Mouse (Mus musculus) cerebellum, adult 8-10 months (tissue): ENCODE measurements around the gene Pnmal1.

Source experiments
- DNase-seq: peaks from one replicate; pipeline ENCODE4 v3.0.0; 2022

The Pnmal1 gene

DNA sequence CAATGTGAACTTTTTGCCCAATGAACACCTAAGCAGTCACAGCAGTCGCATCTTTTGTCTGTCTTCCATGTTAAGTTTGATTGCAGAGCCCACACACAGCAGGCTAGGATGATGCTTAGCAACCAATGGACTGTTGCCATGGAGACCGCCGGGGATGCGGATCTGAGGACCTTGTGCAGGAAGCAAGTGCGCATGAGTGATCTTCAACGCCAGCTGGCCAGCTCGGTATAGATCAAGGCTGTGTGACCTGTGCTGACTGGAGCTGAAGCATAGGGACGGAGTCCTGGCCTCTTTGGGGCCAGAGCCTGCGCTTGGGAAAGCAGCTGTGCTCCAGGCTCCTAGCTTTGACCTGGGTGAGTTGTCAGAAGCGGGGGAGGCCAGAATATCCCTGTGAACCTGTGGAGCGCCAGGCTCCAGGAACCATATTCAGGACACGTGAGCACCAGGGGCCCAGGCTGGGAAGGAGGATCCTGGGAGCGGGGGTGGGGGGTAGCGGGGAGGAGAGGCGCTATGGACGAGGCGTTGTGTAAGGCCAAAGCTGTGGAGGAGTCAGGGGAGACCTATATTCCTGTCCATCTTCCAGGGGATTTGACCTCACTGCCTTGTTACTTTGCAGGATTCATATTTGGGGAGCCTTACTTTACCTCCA is at the start of gene Pnmal1:
Gene Pnmal1, plus strand, starts transcription at position 141 of the 649 bp plus-strand sequence.
- peak; percentile 82 for DNase-seq

DNA sequence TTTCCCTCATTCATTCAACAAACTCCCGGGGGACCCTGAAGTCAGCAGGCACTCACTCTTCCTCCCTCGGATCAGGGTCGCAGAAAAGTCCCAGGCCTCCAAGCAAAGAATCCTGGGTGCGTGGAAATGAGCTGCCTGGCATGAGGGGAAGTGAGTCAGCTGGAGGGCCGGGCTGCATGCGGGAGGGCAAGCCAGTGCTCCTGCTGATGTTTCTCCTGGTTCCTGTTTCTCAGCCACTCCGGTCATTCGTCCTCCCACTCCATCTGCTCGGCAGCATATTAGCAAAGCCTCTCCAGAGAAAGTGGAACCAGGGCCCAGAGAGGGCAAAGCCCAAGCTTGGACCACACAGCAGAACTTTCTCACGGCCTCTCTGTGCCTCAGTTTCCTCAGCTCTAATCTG is 49.6 kb upstream of the Pnmal1 start:
- no peak for DNase-seq

DNA sequence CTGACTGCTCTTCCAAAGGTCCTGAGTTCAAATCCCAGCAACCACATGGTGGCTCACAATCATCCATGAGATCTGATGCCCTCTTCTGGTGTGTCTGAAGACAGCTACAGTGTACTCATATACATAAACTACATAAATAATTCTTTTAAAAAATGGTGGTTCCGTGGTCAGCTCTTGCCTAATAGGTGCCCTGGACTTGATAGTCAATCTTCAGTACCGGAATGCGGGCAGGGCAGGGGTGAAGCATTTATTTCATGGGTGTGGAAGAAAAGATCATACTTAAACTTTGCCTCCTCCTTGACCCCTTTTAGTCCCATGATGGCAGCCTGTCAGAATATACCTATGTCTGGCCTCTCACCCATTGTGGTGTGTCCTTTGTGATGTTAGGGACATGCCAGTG is 47.6 kb upstream of the Pnmal1 start:
- DNase-seq: no peak

DNA sequence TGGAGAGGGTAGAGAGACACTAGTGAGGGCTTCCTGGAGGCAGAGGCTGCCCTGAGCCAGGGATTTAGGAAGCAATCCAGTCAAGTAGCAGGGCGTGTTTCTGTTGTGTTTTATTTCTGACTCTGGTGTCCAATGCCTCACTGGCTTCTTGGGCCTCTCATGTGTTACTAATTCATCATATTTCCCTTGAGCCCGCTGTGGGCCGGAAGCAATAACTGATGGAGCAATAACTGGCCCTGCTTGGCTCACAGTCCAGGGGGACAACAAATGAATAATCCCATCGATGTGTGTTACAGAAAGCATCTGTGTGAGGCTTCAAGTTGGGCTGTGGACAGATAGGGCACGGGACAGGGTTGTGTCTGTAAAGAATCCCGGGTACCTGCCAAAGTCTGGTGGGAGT is 47.1 kb upstream of the Pnmal1 start:
- DNase-seq: no peak

DNA sequence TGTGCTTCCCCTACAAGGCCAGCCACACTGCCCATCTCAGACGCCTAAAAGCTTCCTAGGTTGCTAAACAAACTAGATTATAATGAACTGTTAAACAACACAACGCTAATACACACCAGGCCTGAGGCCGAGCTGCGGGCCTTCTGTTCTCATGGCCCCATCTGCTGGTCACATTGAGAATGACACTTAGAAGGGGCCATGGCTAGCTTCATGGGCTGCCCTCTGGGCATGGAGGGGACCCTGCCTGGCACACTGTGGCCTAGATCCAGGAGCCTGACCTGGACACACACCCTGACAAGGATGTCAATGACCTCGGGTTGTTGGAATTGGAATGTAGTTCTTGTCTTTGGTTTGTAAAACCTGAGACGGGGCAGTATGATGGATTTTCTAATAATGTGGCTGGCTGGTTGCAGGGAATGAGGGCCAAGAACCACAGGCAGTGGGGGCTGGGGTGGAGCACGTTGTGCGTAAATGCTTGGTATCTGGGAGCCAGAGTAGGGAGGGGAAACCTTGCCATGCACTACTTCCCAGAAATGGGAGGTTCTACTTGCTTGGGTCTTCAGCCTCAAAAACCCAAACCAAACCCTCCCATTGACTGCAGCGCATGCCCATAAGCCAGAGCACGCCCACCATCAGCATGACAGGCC is 45.5 kb upstream of the Pnmal1 start:
- peak; percentile 80 for DNase-seq

DNA sequence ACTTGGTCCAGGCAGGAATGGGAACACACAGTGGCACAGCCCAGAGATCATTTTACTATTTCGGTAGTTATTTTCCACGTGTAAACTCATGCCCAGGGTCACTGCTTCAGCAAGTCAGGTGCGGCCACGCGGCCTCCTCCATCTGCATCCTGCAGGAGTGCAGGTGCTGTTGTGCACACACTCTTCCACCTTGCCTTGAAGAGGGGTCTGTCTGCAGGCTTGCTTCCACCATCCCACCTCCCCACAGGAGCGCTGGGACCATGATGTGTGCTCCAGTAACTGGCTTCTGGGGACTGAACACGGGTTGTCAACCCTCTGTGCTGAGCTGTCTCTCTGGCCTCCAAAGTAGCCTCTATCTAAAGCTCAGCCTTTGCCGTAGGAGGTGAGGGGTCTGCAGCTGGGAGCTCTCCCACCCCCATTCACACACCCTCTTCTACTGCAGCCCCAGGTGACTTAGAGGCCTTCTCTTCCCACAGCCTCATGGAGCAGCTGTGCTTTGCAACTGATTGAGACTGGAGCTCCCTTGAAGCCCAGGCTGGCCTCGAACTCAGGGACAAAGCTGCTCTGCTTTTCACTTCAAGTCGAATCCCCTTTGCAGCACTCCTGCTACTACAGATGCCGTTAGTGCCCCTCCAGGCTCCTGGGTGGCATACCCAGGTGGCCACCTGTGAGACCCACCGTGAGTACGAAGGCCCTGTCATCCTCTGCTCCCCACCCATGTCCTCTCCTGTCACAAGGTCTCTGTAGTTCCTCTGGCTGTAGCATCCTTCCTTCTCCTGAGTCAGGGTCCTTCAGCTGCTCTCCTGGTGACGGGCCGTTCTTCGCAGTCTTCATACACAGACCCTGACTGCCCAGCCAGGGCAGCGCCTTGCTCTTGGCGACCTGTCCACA is 44.8 kb upstream of the Pnmal1 start:
- no peak for DNase-seq

DNA sequence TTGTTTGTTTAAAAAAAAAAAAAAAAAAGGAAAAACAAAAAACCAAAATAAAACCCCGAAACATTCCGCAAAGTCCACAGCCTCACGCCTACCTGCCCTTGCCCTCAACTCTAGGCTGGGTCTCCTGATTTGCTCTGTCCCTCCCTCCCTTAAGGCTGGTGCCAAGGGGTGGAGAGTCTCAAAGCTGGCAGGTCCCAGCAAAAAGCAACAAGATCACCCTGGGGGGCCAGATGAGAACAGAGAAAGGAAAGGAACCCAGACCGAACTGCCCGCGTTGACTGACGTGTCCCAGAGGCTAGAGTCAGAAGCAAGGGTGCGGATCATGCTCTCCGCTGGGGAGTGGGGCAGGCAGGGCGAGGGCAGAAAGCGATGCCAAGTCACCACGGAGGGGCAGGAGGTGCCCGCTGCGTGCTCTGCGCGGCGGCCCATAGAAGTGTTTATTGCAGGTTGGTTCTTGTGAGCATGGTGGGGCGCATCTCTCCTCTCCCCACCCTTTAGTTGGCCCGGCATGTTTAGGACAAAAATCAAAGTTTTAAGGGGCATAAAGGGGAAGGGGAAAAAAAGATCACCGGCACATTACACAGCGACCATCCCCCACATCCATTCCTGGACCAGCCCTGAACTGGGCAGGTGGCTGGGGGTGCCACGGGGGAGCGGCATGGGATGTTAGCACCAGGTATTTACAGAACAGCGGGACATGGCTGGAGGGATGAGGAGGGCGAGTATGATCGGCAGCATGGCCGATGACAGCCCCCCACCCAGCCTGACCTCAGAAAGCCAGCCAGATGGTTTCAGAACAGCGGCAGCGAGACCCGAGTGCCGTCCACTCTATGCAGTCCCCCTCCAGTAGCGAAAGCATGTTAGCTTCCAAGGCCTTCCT is 43.8 kb upstream of the Pnmal1 start:
- DNase-seq: no peak

DNA sequence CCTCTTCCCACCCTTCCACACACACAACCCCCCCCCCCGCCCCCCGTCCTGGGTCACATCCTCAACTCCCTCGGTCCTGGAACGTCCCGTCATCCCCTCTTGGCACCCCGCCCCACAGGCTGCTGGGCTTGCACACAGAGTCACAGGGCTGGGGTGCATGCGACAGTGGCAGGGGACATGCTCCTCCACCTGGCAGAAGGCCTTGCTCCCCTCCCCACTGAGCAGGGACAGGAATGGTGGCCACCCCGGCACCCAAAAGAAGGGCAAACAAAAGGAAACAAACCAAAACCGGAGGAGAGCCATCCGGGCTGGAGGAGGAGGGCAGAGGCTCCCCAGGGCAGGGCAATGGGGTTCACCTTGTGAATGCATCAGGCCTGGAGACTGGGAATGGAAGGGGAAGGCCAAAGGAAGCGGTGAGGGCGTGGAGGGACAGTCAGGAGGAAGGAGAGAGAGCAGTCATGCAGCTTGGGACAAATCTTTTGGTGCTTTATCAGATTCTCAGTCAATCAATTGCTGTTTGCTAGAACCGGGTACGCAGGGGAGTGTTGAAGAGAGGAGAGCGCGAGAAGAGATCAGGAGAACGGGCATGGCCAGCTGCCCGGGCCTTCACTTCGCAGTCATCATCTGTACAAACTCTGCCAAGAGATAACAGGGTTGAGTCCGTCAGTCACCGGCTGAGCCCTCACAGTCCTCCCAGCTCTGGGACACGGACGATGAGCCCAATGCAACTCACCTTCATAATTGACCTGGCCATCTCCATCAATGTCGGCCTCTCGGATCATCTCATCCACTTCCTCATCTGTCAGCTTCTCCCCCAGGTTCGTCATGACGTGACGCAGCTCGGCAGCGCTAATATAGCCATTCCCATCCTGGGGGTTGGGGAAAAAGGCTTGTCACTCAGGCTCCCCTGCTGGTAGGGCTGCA is 42.9 kb upstream of the Pnmal1 start:
- peak; percentile 54 for DNase-seq

DNA sequence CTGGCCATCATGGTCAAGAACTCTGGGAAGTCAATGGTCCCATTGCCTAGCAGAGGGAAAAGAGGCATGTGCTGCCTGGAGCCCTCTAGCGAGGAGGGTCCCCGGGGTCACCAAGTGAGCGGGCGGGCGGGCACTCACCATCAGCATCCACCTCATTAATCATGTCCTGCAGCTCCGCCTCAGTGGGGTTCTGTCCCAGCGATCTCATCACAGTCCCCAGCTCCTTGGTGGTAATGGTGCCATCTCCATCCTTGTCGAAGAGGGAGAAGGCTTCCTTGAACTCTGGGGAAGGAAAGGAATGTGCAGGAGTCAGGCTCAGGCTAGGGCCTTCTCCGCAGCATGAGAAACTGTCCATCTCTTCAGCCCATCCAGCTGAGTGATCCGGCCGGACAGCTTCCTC is 42.0 kb upstream of the Pnmal1 start:
- no peak for DNase-seq

DNA sequence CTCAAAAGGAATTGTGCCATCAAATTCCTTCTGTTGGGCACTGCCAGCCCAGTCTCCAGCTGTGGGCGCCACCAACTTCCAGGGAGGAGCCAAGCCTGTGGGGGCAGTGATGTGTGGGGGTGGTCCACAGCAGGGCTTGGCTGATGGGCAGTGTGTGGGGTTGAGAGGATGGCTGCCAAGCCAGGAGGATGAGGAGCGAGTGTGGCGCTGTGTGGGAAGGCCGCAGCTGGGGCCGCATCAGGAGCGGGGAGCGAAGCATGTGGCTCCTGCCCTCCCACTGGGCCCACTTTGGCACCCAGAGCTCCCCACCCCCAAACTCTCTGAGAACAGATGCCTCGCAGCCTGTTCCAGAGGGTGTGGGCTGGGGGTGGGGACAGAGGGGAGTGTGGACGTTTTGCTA is 41.5 kb upstream of the Pnmal1 start:
- DNase-seq: peak; percentile 42

DNA sequence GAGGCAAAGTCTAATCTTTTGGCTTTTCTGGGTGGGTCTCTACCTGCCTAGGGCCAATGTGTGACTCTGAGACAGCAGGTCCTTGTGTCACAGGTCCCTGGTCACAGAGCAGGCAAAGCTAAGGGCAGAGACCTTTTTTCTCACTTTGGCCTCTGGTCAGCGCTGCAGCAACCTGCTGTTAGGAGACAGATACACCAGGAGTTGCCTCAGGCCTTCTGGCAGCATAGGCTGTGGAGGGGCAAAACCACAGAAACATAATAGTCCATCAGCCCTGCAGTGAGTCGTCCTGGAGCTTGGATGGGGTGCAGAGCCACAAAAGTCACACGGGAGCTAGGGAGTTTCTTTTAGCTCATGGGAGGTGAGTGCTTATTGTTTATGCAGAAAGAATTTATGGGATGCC is 40.8 kb upstream of the Pnmal1 start:
- DNase-seq: peak; percentile 44

DNA sequence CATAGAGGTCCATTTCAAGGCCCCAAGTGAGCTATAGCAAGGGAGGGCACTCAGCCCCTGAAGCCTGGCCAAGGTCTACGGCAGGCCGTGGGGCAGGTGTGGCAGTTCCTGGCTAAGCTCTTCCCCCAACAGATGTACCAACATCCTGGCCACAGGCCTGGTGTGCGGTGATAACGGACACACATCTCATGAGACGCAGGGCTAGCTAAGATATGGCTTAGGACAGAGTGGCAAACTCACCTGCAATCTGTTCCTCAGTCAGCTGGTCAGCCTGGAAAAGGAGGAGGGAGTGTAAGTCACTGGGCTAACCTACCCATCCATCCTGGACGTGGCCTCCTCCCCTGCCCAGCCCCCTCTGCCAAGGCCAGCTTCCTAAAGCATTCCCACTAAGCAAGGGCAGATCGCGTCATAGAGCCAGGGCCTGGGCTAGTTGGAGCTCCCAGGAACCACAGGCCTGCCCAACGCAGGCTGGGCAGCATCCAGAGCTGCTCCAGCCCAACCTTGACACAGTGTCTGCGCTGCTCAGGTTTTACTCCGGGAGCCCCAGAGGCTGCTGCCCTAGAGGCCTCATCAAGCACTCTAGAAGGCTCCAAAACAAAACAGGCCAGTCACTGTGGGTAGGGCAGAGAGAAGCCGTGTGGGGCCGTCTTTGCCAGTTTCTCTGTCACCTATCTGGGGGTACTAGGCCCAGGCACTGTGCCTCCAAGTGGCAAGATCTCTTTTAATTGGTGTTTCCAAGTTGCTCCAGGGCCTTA is 39.9 kb upstream of the Pnmal1 start:
- DNase-seq: peak; percentile 47

DNA sequence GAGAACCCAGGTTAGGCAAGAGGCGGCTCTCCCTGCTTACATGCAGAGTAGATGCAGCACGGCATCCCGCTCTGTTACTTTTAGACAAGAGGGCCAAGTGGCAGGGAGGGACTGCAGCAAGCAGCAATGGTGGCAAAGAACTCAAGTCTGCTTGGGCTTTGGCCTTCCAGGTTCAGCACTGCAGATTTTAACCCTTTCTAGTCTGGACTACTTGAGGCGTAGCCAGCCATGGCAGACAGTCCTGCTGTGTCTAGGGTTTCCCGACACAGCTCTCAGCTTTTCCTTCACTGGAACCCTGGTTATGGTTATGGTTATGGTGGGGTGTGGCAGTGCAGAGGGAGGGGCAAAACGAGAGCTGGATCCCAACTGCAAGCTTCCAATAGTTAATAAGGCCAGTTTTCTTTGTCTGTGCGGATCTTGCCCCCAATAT is 39.3 kb upstream of the Pnmal1 start:
- no peak for DNase-seq

DNA sequence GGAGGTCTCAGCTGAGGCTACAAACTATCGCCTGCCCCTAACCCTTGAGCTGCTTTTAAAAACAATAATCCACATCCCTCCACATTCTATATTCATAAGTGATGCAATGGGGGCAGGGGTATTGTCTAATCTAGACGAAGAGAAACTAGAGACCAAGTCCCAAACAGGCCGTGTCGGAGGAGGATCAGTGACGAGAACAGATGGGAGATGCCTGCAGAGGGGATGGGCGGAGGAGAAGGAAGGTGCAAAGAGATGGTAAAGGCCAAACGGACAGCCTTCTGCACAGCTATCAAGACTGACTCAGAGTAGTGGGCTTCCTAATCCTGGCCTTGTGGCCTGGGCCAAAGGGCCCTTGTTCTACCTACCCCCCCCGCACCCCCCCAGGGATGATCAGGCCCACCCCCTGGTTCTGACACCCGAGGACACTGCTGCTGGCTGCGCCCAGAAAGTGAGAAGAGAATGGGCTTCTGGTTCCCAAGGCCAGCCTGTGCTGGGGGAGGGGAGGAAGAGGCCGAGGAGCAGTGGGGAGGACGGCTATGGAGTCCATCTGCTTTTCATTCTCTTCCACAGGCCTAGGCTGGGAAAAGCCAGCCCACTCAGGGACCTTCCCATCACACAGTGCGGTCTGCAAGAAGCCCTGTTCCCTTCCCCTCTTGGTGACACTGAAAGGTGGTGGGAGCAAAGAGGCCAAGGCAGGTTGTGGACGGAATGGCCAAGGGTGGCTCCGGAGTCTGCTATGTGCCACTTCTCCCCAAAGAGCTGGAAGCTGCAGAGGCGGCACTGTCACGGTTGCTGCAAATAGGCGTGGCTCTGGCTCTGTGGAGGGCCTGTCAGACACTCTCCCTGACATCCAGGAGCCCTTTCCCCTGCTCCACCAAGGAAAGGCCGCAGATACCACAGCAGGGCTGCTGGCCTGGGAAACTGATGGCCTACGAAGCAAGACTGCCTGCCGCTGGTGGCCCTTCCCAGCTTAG is 38.4 kb upstream of the Pnmal1 start:
- DNase-seq: peak; percentile 50

DNA sequence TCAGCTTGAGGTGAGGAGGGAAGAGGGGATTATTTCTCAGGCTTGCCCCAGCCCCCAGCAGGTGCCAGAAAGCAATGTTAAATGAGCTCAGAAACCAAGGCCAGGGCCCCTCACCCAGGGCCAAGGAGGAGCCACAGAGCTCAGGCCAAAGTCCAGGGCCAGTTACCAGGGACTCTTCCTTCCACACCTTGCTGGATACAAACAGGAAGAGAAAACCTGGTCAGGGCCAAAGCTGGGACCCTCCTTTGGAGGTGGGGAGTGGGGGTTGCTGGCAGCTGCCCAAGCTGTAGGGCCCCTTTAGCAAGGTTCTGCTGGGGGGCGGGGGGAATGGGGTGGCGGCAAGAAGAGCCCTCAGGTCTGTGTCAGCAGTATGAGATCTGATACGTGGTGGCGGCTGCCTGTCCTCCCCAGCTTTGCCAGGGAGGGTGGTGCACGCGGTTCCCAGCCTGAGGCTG is 37.6 kb upstream of the Pnmal1 start:
- peak; percentile 57 for DNase-seq

DNA sequence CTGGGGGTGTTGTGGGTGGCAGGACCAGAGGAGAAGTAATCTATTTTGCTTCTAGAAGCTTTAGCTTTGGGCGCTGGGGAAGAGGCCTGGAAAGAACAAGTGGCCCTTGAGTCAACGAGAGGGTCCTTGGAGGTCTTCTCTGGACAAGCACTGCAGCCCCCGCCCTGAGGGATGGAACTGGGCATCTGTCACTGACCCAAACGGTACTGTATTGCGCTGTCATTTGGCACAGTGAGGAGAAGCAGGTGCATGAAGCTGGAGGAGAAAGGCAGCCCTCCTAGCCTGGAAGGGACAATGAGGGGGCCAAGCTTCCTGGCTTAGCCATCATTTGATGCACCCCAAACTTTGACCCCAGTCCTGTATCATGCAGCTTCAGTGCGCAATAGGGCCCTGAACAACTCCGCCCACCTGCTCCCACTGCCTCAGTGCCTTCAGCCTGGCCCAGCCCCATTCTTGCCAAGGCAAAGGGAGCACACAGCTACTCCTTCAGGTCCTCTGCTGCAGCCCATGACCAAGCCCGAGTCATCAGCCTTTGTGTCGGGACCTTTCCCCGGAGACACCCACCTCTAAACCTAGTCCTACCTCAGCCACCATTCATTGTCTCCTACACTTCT is 37.0 kb upstream of the Pnmal1 start:
- peak; percentile 61 for DNase-seq

DNA sequence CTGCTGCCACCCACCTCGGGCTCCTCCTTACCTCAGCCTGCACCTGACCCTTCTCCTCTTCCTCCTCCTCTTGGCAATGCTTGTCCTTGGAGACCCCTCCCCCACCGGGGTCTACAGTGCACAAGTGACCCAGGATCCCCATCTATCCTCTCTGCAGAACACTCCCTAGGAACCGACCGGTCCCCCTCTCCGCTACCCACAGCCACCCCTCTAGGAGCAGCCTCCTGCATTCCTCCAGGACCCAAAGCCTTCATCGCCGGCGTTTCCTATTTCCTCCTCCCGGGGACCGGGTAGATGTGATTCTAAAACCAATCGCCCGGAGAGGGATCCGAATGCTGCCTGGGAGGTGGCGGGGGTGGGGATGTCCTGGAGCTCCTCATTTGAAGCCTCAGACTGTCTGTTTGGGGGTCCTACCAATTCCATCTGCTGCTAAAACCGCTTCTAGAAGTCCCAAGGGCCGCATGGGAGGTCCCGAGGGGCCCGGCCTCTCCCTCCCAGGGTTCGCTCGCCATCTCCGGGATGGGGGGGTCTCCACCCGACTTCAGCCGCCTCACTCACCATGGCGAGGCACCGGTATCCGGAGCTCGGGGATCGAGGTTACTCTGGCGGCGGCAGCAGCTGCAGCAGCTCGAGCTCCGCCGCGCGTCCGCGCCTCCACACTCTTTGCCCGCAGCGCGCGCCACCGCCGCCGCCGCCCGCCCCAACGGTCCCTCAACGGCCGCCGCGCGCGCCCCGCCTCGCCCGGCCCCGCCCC is 36.0 kb upstream of the Pnmal1 start:
- peak; percentile 69 for DNase-seq
